Mouse (Mus musculus) telencephalon, adult 2 months (tissue): ENCODE measurements around the gene Olfr1264.

Experiments used
- DNase-seq: peaks from one replicate; pipeline ENCODE4 v3.0.0-alpha.2; 2011; ENCODE audit warnings: low read depth, low spot score

Gene Olfr1264

GRCm38 (mm10) chr2:90025477-90025876, at the start of gene Olfr1264:
Gene Olfr1264, minus strand, starts transcription at chr2:90025577.
- DNase-seq, result no peak

- no peak for DNase-seq
Observed at GRCm38 (mm10) chr2:90070065-90070464, 44.7 kb upstream of the Olfr1264 start.

GRCm38 (mm10) chr2:90063494-90063893, 38.1 kb upstream of the Olfr1264 start, which contains the start of gene Olfr140:
Gene Olfr140, minus strand, starts transcription at chr2:90063594.
- no peak for DNase-seq

- DNase-seq, result no peak
Observed at GRCm38 (mm10) chr2:90035037-90035436, 9.7 kb upstream of the Olfr1264 start, which contains the start of gene Olfr1265. Gene Olfr1265, plus strand, starts transcription at chr2:90035337.

GRCm38 (mm10) chr2:90011831-90012230, 13.5 kb downstream of the Olfr1264 start, which contains the start of gene Olfr1263:
Gene Olfr1263, plus strand, starts transcription at chr2:90012131.
- DNase-seq, result no peak

GRCm38 (mm10) chr2:89999845-90000244, 25.5 kb downstream of the Olfr1264 start, which contains the start of gene Olfr1262:
Gene Olfr1262, plus strand, starts transcription at chr2:90000145.
- no peak for DNase-seq

- no peak for DNase-seq
Observed at GRCm38 (mm10) chr2:89990921-89991320, 34.5 kb downstream of the Olfr1264 start, which contains the start of gene Olfr1261. Gene Olfr1261, plus strand, starts transcription at chr2:89991221.

- no peak for DNase-seq
Observed at GRCm38 (mm10) chr2:89977709-89978108, 47.7 kb downstream of the Olfr1264 start.

GRCm38 (mm10) chr2:89974184-89974583, 51.2 kb downstream of the Olfr1264 start, which contains the start of gene Olfr1260:
Gene Olfr1260, plus strand, starts transcription at chr2:89974340.
- DNase-seq, result peak; percentile 24
